Mouse (Mus musculus) spleen, adult 12 weeks (tissue): ENCODE data around the gene Defb26.

Experiments used
- DNase-seq: peaks from one replicate; pipeline ENCODE4 v3.0.0; 2022; ENCODE audit warnings: low spot score

Gene Defb26

DNA sequence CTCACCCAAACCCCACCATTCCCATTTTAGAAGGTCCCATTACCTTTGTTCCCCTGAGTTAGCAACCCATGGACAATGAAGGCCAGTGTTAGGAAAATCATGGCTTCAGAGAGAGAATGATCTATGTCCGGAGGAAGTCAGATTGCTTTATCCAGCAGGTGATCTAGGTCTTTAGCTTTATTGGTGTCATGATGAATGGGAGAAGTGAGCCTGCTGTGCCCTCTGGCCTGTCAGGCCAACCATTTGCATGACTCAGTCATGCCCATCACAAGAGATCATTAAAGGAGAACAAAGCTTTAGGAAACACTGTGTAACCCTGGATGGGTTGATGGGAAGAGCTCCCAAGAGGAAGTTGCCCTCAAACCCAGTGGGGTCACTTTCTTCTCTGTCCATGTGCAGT, at the start of gene Defb26:
Gene Defb26 (minus strand): TSS at position 101 of the 400 bp plus-strand sequence.
- no peak for DNase-seq

DNA sequence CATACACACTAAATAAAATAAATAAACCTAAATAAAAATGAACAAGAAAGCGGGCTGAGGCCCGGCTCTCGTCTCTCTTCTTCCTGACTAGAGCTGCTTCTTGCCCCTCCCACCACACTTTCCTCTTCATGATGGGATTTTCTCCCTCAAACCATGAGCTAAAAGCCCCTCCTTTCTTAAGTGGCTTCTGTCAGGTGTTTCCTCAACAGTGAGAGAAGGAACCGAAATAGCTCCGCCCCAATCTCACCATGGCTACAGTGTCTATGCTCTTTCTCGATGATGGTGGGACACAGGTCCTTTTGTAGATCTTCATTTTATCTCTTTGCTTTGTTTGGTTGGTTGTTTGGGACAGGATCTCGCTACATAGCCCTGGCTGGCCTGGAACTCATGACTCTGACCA, 45.2 kb upstream of the Defb26 start:
- DNase-seq: no peak

DNA sequence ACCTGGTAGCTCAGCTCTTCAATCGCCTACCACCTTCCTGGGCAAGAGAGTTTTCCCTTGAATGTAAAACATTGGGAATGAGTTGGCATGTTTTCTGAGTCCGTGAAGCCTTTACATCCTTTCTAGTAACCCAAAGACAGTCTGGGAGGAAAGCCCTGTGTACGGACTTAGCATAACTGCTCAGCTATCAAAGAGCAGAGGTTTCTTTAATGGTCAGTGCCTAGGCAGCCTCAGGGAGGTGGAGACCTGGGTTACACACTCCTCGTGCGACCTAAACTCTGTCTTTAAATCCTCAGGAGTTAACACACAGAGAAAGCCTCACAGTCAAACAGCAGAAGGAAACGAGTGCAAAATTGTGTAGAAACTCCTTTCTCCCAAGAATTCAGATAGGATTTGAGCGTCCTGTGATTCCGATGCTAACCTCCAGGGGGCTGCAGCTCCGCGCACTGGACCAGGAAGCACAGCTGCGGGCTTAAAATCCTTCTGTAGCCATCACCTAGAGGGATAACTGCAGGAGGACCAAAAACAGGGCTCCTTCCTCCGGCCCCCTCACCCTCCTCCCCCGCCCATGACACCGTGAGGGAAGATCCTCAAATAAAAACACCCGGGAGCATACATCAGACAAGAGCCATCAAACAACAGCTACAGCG, 42.4 kb upstream of the Defb26 start:
- no peak for DNase-seq

DNA sequence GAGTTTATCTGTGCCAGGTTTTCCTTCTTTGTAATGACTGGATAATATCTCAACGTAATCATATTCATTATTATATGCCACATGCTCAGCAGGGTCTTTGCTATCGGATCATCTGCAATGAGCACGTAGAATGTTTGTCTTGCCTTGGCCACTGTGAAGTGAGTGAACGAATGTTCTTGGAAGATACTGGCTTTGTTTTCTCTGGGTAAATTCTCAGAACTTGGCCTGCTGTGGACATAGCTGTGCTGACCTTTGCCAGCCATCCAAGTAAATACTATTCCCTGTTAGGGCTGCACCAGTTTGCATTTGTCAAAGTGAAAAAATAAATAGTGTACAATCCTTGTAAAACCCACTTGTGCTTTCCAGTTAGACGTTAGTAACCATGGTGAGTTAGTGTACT, 36.6 kb upstream of the Defb26 start:
- DNase-seq: no peak

DNA sequence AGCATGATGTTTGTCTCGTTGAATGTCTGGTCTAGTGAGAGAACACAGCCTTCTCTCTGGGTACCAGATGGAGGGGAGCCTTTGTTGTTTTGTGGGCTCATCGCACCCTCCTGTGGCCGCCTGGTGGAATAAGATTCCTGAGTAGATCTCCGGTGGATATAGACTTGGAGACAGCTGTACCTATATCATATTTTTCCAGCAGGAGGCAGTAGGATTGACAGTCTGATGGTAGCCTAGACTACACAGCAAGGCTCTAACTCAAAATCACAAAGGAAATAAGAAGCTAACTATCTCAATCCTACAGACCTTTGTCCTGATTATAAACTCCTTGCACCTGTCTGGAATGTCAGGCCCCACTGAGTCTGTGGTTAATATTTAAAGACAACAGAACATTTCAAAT, 33.2 kb upstream of the Defb26 start:
- no peak for DNase-seq

DNA sequence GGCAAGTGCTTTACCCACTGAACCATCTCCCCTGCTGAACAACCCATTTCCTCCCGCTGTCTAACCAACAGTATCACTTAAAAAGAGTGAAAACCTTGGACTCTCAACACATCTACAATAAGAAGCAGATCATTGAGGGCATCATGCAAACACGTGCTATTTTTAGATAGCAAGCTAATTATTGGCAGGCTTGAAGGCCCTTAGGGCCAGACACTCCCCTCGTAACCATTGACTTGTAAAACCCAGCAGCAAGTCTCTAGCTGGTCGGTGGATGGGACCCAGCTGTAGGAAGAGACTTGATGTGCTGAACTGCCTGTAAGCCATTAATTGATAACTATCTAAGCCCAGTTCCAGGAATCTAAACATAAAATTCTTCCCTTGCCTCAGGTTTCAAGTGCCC, 32.0 kb upstream of the Defb26 start:
- no peak for DNase-seq

DNA sequence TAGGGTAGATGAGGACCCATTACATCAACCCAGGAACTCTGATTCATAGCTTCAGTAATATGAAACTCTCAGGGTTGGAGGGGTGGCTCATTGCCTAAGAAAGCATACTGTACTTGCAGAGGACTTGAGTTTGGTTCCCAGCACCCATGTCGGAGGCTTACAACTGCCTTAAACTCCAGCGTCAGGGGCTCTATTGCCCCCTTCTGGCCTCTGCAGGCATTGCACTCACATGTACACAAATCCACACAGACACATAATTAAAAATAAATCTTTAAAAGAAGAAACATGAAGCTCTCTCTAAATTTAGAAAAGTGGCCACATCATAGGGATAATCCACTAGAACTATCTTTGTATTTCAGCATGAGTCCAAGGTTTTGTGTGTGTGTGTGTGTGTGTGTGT, 31.4 kb upstream of the Defb26 start:
- DNase-seq: no peak

DNA sequence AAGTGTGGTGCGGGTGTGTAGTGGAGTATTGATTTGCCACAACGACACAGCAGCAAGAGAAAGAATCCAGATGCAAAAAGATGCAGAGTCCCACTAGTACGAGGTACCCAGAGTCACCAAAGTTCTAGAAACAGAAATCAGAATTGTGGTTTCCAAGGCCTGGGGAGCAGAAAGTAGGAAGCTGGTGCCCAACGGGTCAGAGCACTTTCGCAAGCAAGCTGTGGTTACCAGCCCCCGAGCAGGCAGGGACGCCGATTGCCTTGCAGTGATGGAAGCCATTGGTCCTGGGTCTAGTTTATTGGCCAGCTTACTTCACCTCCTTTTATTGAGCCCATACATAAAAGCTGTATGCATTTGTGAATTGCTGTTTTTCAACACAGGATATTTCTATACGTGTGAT, 30.5 kb upstream of the Defb26 start:
- no peak for DNase-seq

DNA sequence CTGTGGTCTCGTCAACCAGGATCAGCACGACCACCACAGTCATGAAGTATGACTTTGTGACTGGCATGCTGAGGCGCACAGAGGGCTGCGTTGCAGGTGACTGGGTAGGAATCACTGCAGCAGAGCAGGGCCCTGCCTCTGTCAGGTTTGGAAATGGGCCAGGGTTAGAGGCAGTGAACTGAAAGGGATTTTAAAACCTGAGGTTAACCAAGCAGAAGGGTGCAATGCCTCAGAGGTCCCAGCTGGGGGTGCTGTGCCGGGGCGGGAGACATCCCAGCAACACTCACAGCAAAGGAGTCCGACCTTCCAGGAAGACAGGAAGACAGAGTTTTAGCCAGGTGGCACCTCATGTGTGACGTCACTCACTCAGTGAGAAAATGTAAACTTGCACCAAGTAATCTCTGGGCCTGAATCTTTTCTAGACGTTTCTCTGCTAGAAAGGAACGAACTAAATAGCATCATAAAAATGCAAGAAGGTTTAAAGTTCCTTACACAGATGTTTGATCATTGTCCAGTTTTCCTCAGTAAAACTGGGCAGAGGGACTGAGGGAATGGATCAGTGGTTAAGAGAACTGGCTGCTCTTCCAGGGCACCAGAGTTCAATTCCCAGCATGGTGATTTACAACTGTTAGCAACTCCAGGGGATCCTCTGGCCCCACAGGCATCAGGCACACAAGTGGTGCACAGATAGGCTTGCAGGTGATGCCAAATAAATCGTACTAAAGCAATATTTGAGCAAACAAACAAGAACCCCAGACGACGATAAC, 28.6 kb upstream of the Defb26 start, which contains the start of gene Defb29:
Gene Defb29 (minus strand): TSS at position 155 of the 767 bp plus-strand sequence.
- DNase-seq: no peak

DNA sequence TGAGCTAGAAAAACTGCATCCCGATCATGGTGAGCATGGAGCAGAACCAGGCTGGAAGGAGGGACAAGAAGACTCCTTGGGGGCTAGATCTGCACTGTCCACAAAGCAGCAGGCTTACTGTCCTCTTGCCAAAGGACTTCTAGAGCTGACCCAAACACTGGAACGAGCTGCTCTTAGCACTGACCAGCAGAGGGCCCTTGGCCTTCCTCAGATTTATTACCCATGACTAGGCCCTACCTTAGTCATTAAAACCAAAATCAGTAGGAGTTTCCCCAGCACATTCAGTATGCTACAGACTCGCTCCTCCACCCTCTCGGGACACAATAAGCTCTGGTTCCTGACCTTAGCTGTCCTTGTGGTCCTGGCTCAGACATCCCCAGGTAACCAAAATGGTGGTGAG, 6.5 kb upstream of the Defb26 start, which contains the start of gene Defb28:
Gene Defb28 (plus strand): TSS at position 275 of the 400 bp plus-strand sequence.
- DNase-seq: no peak

DNA sequence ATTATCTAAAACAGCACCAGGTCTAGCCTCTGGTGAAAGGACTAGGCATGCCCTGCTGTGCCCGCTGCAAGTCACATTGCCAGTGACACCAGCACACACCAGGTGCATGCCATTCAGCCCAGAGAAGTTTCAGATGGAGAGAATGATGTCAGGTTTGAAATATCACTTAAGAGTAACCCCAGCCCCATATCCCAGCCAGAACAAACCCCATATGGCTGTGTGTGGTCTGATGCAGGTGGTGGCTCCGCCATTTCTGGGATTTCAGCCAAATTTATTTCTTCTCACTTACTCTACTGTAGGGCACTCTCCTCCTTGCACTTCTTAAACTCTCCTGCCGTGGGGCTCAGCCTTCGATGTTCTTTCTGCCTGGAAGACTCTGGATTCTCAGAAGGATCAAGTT, 4.6 kb upstream of the Defb26 start:
- no peak for DNase-seq

DNA sequence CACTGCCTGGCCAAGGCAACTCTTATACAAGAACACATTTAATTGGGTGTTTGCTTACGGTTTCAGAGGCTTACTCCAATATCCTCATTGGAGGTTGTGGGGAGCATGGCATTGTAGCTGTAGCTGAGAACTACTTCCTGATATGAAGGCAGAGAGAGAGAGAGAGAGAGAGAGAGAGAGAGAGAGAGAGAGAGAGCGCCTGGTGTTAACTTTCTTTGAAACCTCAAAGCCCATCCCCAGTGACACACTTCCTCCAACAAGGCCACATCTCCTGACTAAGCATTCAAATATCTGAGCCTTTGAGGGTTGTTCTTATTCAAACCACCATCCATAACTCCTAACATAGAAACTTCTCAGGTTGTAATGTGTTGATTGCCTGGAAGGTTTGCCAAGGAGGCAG, 7.5 kb downstream of the Defb26 start:
- no peak for DNase-seq

DNA sequence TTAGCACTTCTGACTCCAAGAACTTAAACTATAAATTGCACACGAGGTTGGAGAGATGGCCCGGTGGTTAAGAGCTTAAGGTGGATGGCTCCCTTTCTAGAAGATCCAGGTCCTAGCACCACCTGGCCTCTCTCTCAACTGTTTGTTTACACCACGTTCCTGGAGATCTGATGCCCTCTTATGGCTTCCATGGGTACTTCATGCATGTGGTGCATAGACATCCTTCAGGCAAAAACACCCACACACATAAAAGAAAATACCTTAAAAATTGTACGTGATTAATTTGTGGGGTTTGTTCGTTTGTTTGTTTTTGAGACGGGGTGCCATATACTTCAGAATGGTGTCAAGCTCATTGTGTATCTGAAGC, 10.6 kb downstream of the Defb26 start:
- DNase-seq: no peak

DNA sequence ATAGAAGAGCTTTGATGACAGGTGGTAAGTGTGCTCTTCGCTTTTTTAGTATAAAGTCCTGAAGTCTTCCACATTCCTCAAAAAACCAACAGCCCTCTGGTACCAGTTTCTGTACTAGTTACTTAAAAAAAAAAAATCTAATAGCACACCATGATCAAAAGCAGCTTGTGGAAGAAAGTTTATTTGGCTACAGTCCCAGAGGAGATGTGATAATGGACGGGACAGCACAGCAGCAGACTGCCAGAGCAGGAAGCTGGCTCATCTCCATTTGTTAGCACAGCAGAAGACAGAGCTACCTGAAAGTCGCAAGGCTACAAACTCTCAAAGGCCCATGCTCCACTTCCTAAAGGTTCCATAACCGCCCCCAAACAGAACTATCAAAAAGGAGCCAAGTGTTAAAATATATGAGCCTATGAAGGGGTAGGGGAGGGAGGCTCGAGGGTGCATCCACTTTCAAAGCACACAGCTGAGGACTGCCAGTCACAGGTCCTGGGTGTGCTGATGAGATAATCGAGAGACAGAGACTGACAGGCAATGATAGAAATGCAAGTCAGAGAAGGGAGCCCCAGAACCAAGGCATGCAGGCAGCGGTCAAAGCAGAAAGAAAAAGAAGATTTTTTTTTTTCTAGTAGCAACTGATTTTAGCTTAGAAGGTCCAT, 11.2 kb downstream of the Defb26 start:
- DNase-seq: no peak

DNA sequence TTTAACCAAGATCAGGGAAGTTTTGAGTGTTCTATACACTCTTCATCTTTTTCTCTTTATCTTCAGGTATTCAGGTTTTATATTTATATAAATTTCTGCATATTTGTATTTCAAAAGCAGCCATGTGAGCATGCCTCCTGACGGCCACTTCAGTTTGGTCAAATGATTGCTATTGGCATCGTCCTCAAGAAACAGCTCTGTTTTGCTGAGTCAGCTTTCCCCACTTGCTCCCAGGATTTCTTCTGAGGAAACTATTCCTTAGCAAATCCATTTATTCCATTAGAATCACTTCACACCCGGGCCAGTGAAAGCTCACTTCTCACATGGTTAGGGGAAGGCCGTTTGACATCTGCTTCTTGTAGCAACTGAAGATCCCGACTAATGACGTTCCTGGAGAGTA, 13.5 kb downstream of the Defb26 start:
- no peak for DNase-seq

DNA sequence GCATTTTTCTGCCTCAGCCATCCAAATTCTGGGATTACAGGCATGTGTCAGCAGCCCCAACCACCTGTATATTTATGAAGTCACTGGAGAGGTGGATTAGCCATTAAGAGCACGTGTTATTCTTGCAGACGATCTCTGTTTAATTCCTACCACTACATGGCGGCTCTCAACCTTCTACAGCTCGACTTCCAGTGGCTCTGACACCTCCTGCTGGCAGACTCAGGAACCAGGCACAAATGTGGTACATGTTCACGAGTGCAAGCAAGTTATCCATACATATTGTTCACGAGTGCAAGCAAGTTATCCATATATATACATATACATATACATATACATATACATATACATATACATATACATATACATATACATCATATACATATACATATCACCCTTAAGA, 18.3 kb downstream of the Defb26 start:
- no peak for DNase-seq

DNA sequence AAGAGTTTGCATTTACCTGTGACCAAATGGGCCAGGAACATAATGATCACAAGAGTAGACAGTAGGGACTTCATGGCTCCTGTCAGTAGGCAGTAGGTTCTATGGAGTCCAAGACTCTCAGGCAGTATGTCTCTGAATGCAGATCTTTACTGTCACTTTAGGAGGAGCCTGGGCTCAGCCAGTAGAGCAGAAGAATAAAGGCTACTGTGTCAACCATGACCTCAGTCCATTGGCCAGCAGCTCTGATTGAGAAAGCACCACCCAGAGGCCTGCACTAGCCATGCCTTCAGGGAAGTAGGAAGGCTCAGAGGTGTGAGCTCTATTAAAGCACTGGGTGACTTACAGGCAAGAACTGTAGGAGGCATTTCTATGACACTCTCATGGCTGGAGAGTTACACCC, 21.5 kb downstream of the Defb26 start, which contains the start of gene Defb22:
Gene Defb22 (minus strand): TSS at position 101 of the 400 bp plus-strand sequence.
- no peak for DNase-seq

DNA sequence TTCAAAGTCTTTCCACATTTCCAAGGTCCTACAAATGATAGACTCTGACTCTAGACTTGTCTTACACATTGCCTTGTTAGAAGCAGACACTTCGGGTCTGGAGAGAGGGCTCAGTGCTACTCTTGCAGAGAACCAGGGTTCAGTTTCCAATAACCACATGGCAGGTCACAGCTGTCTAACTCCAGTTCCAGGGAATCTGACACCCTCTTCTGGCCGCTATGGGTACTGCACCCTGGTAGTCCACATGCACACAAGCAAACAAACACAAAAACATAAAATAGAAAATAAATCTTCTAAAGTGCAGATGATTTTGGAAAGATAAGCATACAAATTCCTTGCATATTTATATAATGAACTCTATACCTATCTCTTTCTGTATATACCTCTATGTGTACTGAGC, 24.5 kb downstream of the Defb26 start:
- no peak for DNase-seq

DNA sequence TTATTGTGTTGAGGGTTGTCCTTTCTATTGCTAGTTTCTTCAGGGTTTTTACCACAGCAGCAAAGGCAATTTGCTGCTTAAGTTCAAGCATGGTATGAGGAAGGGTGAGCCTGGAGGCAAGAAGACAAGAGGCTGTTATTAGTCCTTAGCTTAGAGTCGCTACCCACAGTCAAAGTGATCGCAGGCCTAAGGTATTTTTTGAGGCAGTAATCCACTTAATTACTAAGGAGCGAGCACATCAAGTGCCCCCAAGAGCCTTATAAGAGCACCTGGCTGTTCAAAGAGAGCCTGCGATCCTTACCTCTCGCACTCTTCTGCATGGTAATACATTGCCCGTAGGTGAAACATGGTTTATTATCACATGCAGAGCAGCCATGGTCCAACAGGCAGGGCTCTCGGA, 29.8 kb downstream of the Defb26 start:
- no peak for DNase-seq

DNA sequence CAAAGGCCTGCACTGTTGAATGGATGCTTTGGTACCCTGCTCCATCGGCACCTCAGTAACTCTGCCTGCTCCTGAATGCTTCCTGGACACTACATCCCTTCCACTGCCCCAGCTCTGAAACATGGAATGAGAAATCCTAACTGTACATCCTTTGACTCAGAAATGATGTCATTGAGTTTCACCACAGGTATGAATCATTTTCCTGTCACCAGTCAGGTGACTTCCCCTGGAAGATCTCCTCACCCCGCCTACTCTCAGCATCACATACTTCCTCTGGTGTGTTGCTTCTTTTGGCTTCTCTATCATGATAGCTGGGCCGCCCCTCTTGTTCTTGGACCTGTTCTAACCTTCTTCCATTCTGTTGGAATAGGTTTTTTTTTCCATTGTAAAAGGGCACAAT, 30.6 kb downstream of the Defb26 start:
- DNase-seq: no peak

DNA sequence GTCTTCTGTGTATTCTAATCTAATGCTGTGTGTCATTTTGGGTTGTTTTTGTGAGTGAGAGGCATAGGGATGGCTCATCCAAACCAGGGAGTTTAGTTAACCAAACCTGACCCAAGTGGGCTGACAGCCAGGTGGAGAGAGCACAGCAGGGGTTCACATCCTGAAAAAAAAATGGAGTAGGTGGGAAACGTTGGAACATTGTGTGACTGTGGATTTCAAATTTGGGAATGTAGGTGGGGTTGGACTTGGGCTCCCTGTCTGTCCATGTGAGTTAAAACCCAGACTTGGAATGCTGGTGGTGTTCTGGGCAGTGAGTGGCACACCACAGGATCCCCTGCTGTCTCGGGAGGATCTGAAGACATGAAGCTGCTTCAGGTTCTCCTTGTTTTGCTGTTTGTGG, 34.7 kb downstream of the Defb26 start, which contains the start of gene Defb20:
Gene Defb20 (plus strand): TSS at position 301 of the 400 bp plus-strand sequence.
- no peak for DNase-seq

DNA sequence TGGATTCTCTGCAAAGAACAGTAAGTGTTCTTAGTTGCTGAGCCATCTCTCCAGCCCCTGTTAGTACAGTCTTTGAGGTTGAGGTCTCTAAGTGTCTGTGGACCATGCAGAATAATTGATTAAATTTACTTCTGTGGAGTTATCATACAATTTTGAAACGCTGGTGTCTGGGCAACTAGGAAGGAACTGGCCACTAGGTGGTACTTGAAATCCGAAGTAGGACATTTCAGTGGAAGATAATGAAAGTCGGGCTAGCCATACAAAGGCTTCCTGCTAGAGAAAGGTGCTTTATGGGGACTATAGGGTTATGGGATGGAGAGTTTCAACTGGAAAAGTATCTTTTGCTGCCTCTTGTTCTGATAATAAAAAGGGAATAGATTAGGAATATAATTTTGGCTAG, 39.1 kb downstream of the Defb26 start:
- DNase-seq: no peak

DNA sequence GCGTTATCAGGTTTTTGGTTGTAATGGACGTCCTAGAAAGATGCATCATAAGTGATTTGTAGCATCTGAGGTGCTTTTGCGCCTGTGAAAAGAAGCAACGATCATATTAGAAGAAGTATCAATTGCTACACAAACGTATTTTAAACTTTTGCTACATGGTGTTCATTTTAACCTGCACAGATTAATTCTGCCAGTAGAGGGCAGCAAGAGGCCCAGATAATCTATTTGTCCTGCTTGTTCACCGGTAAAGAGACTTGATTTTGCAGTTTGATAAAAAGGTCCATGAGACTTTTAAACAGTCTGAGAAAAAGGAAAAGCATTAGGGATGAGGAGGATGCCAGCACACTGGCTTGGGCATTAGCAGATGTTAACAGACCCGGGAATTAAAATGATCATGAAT, 40.5 kb downstream of the Defb26 start:
- no peak for DNase-seq
